Mouse (Mus musculus) R1 (cell line): ENCODE measurements at regions not wholly inside any gene's neighbourhood (a gene's known extent, or its start where the extent isn't known, plus 50 kb on each side); places are given as distances from the start of the nearest gene placed in this dataset.
"Not testable (repeated sequence)": the region's sequence is repeated elsewhere in the genome, so short reads cannot be mapped to it uniquely, and the experiment has no call there.

ENCODE experiments used
- DNase-seq: peaks from one replicate; pipeline ENCODE4 v3.0.0-alpha.2; 2018; ENCODE audit warnings: low read depth, low spot score

GRCm38 (mm10) chr7:138758386-138758785, 87.5 kb upstream of the Ppp2r2d start:
- no peak for DNase-seq

GRCm38 (mm10) chr7:138748442-138748841, 97.4 kb upstream of the Ppp2r2d start:
- DNase-seq = no peak

GRCm38 (mm10) chr7:138746616-138747015, 99.3 kb upstream of the Ppp2r2d start:
- no peak for DNase-seq

GRCm38 (mm10) chr7:138742516-138742845, 103.4 kb upstream of the Ppp2r2d start:
- DNase-seq = no peak

- DNase-seq = no peak
Measured at GRCm38 (mm10) chr7:138741816-138742515, 103.9 kb upstream of the Ppp2r2d start.

- DNase-seq = peak; percentile 51
Measured at GRCm38 (mm10) chr7:138734254-138734653, 111.6 kb upstream of the Ppp2r2d start.

GRCm38 (mm10) chr7:138724829-138725228, 121.0 kb upstream of the Ppp2r2d start:
- no peak for DNase-seq

- no peak for DNase-seq
Measured at GRCm38 (mm10) chr7:138719608-138720007, 126.3 kb upstream of the Ppp2r2d start.

GRCm38 (mm10) chr7:138719115-138719514, 126.8 kb upstream of the Ppp2r2d start:
- no peak for DNase-seq

- no peak for DNase-seq
Measured at GRCm38 (mm10) chr7:138714731-138715130, 131.1 kb upstream of the Ppp2r2d start.

GRCm38 (mm10) chr7:138708373-138708772, 137.5 kb upstream of the Ppp2r2d start:
- DNase-seq = no peak

- DNase-seq = not testable (repeated sequence)
Measured at GRCm38 (mm10) chr7:138699599-138699998, 146.3 kb upstream of the Ppp2r2d start.

- DNase-seq = no peak
Measured at GRCm38 (mm10) chr7:138682161-138682560, 163.7 kb upstream of the Ppp2r2d start.

GRCm38 (mm10) chr7:138680530-138680929, 165.3 kb upstream of the Ppp2r2d start:
- no peak for DNase-seq

GRCm38 (mm10) chr7:138679575-138679974, 166.3 kb upstream of the Ppp2r2d start:
- no peak for DNase-seq

GRCm38 (mm10) chr7:138672959-138673358, 172.9 kb upstream of the Ppp2r2d start:
- no peak for DNase-seq

- DNase-seq = no peak
Measured at GRCm38 (mm10) chr7:138668337-138668736, 177.5 kb upstream of the Ppp2r2d start.

GRCm38 (mm10) chr7:138660124-138660523, 185.8 kb upstream of the Ppp2r2d start:
- DNase-seq = no peak

- no peak for DNase-seq
Measured at GRCm38 (mm10) chr7:138657521-138657920, 188.4 kb upstream of the Ppp2r2d start.

- no peak for DNase-seq
Measured at GRCm38 (mm10) chr7:138657076-138657475, 188.8 kb upstream of the Ppp2r2d start.

- DNase-seq = peak; percentile 8
Measured at GRCm38 (mm10) chr7:138655940-138656339, 189.9 kb upstream of the Ppp2r2d start.

- DNase-seq = no peak
Measured at GRCm38 (mm10) chr7:138650946-138651345, 194.9 kb upstream of the Ppp2r2d start.

GRCm38 (mm10) chr7:138647636-138648035, 198.2 kb upstream of the Ppp2r2d start:
- no peak for DNase-seq
